Mouse (Mus musculus): ENCODE data around the gene Psma3. TPM values are rescaled to one million over a fixed set of nuclear protein-coding genes. Genes with fewer than 3 reads are reported as not detected.

Gene Psma3
- total RNA-seq (2021): 100 to 1,000 TPM; 326 to 347 TPM
- long read RNA-seq, experiment 1, transcript Psma3-202 (11 exons, 2,846 nt): major isoform, 446 of 686 reads
- long read RNA-seq, experiment 1, transcript Psma3-206 (11 exons, 1,394 nt): minor isoform, 6 of 686 reads
- long read RNA-seq, experiment 1, transcript Psma3-201 (11 exons, 875 nt): minor isoform, 25 of 686 reads
- long read RNA-seq, experiment 1, partial matches to known transcripts: 12 of 686 reads
- long read RNA-seq, experiment 1, other reads (novel, unspliced or antisense): 191 of 686 reads
- long read RNA-seq, experiment 2, transcript Psma3-206 (11 exons, 1,394 nt): minor isoform, 6 of 461 reads
- long read RNA-seq, experiment 2, transcript Psma3-202 (11 exons, 2,846 nt): major isoform, 337 of 461 reads
- long read RNA-seq, experiment 2, transcript Psma3-201 (11 exons, 875 nt): minor isoform, 27 of 461 reads
- long read RNA-seq, experiment 2, partial matches to known transcripts: 14 of 461 reads
- long read RNA-seq, experiment 2, other reads (novel, unspliced or antisense): 74 of 461 reads

DNA sequence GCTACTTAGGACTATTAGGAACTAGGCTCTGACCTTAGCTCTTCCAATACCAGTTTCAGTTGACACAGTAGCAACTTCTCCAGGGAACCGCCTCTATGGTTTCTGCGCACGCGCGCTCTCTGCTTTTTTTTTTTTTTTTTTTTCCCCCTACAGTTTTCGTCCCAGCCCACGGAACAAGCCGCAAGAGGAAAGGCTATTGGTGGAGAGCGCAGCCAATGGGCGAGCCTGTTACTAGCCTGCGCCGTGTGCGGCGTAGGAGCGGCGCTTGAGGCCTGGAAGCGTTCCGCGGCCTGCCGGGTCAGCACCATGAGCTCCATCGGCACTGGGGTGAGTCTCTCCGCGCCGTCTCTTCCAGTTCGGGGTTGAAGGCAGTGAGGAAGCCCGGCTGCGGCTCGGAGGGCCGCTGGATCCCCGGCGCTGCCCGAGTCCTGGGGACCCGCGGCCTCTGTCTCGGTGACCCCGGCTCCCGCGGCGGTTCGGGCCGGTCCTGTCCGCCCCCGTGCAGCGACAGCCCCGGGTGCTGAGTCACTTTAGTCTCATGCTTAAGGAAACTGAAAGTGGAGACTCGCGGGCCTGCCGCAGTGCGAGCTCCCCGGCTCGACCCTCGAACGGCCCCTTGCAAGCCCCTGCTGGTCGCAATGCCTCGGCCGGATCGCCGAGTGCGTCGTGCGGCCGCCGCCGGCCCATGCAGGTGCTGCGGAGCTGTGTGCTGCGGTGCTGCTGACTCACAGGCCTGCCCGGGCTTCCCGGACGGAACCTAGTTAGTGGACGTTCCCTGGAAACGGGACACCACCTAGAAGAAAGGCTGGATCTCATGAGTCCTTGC lies at the start of gene Psma3:
Gene Psma3, plus strand, starts transcription at position 181 of the 826 bp plus-strand sequence.
- DNase-seq: peak; percentile 92

- DNase-seq: no peak
Measured at GRCm38 (mm10) chr12:70929781-70930180, 44.6 kb upstream of the Psma3 start.

DNA sequence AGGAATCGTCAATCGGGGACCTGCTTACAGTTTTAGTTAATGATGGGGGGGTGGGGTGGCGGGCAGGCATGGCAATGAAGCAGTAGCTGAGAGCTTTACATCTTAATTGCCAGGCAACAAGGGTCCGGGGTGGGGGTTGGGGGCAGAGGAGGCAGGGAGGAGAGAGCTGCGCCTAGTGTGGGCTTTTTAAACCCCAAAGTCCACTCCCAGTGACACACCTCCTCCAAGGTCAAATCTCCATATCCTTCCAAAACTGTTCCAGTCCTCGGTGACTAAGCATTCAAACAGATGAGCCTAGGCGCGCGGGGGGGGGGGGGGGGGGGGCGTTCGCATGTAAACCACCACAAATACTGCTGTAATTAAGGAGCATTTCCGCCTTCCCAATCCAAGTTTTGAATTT lies 37.3 kb upstream of the Psma3 start:
- no peak for DNase-seq

- DNase-seq: peak; percentile 89
Measured at GRCm38 (mm10) chr12:70937571-70938384, 36.6 kb upstream of the Psma3 start, which contains the start of gene Actr10. TSS of gene Actr10 (plus strand) at chr12:70937857.

DNA sequence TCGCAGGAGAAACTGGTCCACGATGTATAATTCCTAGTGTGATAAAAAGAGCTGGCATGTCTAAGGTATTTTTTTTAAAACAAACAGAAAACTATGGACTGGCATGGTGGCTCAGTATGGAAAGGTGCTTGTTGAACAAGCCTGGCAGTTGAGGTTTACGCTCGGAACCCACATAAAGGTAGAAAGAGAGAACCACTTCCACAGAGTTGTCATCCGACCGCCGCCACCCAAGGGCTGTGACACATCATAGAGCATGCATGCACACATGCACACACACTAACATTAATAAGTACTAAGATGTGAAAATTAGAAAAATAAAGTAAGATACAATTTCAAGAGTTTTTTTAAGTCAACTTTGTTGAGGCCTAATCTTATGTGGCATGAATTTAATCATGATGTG lies 33.6 kb upstream of the Psma3 start:
- DNase-seq: no peak

DNA sequence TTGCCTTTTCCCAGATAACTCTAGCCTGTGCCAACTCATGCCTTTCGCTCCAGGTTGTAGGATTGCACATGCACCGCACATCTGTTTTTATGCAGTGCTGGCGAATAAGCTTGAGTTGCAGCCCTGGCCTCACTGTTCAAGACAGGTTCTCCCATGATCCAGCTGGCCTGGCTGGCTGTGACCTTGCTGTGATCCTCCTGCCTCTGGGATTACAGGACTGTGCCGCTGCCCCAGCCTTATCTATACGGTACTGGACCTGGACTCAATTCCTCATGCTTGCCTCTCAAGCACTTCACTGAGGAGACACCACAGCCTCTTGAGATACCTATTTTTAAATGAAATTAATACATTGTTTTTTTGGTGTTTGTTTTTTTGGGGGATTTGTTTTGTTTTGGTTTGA lies 30.2 kb upstream of the Psma3 start:
- DNase-seq: no peak

- no peak for DNase-seq
Measured at GRCm38 (mm10) chr12:70946585-70947256, 27.7 kb upstream of the Psma3 start.

GRCm38 (mm10) chr12:70958640-70959039 lies 15.8 kb upstream of the Psma3 start:
- no peak for DNase-seq

DNA sequence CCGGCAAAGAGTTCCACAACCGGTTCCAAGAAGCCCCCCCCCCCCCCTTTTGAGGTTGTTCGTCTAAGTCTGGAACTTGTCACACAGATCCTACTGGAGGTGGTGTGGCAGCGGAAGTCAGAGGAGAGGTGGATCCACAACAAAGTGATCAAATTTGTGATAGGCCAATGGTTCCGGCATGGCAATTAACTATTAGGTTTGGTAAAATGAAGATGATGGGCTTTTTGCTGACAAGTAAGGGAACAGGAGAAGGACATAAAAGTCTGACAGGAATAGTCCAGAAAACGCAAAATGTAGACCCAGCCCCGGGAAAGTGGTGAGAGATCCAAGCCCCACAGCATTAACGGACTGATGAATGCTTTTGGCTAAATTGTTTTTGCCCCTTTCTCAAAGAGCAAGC lies 6.8 kb upstream of the Psma3 start:
- DNase-seq: no peak

DNA sequence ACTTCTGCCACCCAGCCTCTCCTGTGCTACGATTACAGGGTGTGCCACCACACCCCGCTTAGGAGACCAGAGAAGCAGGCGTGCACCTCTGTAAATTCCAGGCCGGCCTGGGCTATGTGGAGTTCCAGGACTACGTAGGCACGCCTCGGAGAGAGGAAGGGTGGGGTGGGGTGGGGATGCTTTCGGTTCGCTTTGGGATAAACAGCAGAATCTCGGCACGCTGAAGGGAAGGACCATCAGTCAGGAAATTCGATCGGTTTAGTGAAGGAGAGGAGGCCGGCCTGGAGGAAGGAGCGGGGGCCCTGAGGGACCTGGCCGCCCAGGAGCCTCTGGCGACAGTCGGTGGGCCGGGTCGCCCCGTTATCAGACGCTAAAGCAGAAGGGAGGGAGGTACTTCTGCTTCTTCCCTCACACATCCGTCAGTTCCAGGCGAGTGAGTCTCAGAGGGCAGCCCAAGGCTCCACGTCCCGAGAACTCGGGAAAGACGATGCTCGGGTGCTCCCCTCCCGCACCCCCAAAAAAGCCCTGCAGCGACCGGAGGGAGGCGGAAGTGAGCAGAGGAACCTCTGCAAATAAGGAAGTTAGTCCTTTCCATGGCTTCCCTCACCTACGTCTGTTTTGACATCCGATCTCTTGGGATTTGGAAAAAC lies 6.2 kb upstream of the Psma3 start:
- DNase-seq: peak; percentile 82

GRCm38 (mm10) chr12:70968791-70969307 lies 5.6 kb upstream of the Psma3 start:
- DNase-seq: peak; percentile 77

GRCm38 (mm10) chr12:70969485-70970184 lies 4.8 kb upstream of the Psma3 start:
- peak; percentile 16 for DNase-seq

DNA sequence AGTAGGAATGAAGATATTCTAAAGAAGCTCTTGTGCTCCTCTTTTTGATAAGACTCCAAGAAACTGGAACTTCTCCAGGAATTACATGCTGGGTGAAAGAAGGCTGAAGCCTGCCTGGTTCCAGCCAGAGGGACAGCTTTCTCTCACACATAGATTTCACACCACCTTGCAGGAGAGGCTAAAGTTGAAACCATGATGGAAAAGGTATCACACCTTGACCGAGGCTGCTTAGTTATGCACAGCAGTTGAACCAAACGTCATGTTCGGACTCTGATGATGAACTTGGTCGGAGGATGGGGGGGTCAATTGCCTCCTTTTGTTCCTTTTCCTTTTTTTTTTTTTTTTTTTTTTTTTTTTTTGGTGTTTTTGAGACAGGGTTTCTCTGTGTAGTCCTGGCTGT lies 590 bp upstream of the Psma3 start:
- no peak for DNase-seq

- no peak for DNase-seq
Measured at GRCm38 (mm10) chr12:70975406-70975805, 985 bp downstream of the Psma3 start.

DNA sequence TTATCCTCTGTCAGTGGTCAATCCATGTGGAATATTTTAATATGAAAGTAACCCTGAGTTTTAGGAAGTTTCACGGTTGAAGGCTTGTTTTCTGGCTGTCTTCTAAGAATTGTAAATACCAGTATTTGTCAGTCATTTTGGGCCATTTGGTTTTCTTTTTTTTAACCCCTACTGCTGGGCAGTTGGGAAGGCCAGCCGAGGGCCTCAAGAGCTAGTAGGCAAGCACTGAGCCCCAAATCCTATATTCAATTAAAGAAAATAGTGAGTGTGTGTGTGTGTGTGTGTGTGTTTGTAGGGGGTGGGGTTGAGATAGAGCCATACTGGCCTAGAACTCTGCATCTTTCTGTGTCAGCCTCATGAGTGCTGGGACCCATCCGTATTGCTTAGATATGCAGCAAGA lies 1.5 kb downstream of the Psma3 start:
- DNase-seq: no peak

- no peak for DNase-seq
Measured at GRCm38 (mm10) chr12:70978345-70978744, 3.9 kb downstream of the Psma3 start.

GRCm38 (mm10) chr12:70984855-70985550 lies 10.6 kb downstream of the Psma3 start:
- no peak for DNase-seq

GRCm38 (mm10) chr12:70997225-70997624 lies 22.8 kb downstream of the Psma3 start:
- no peak for DNase-seq

- no peak for DNase-seq
Measured at GRCm38 (mm10) chr12:70999423-70999903, 25.0 kb downstream of the Psma3 start.

Measured in gastrocnemius, postnatal 25 days (tissue).